ENCODE assay signal across 8 mouse cellular contexts in genomic region chr8:95067582-95067981, GRCm38 (mm10). TPM values are rescaled to one million over a fixed set of nuclear protein-coding genes. Genes with fewer than 3 reads are reported as not detected.
DNase-seq lines count a peak whose midpoint lies in the region; ATAC-seq and TF ChIP-seq lines count a peak whose summit lies in the region.
"Had no signal": no experiment of that assay in that cellular context is flagged by ENCODE, and none has a peak within 500 bp of the region (broad histone marks: within the 10 kb centered on the region; RNA-seq: fewer than 3 reads in every experiment).

No protein-coding gene starts in this region.

- H3K9me3 ChIP-seq in liver, embryonic 12.5 days (replicated peaks) = no peaks in the 10 kb centered on the region
- H3K9me3 ChIP-seq: neural tube, embryonic 13.5 days had no signal

- peak; percentile 40 to 55 for DNase-seq in layer of hippocampus, postnatal 10 days (ENCODE audit: low spot score in 2 of 2)
- no peak for DNase-seq in layer of hippocampus, postnatal 36 days
- peak; percentile 93 for DNase-seq in ES-CJ7 (ENCODE audit: low read depth, low spot score)
- DNase-seq in adrenal gland, adult 18-20 months (ENCODE audit: low spot score in 2 of 2) = peak; percentile 65 to 74

- TF ChIP-seq CTCF in small intestine, adult 2 months (IDR thresholded peaks at IDR 0.05; ENCODE audit: extremely low read depth, insufficient read length, insufficient replicate concordance, low read depth, low read length) = peak; percentile 38; the same call in 1 of the 2 replicates

- no peaks in the 10 kb centered on the region for H3K36me3 ChIP-seq in liver, embryonic 12.5 days
- no peaks in the 10 kb centered on the region for H3K36me3 ChIP-seq in small intestine, adult 2 months (ENCODE audit: control insufficient read depth, insufficient read depth, low read length)
- H3K36me3 ChIP-seq: neural tube, embryonic 13.5 days had no signal

- no peak overlapping the region for H3K9ac ChIP-seq in liver, embryonic 12.5 days
- H3K9ac ChIP-seq: neural tube, embryonic 13.5 days had no signal

- TF ChIP-seq POLR2A in small intestine, adult 2 months (IDR thresholded peaks at IDR 0.05; ENCODE audit: low read depth, low read length) = no peak

- no peak overlapping the region for H3K4me2 ChIP-seq in liver, embryonic 12.5 days
- H3K4me2 ChIP-seq: neural tube, embryonic 13.5 days had no signal

- ATAC-seq in erythroid progenitor cell, adult 5-6 weeks (replicated peaks; ENCODE audit: low FRiP score, poor library complexity, severe bottlenecking) = peak; percentile 66; the same call in 1 of the 2 replicates
- ATAC-seq in liver, embryonic 12.5 days = peak; percentile 49; the same call in 1 of the 2 replicates

- no peaks in the 10 kb centered on the region for H3K27me3 ChIP-seq in liver, embryonic 12.5 days (replicated peaks)
- no peaks in the 10 kb centered on the region for H3K27me3 ChIP-seq in small intestine, adult 2 months (ENCODE audit: control insufficient read depth, insufficient read depth, low read length)
- H3K27me3 ChIP-seq: neural tube, embryonic 13.5 days had no signal

- 0 out of 2 replicates have a peak, but pooled peaks cover 3% of the 10 kb centered on the region for H3K4me1 ChIP-seq in liver, embryonic 12.5 days
- H3K4me1 ChIP-seq in small intestine, adult 2 months (ENCODE audit: control insufficient read depth, insufficient read depth, insufficient read length, low read length) = no peaks in the 10 kb centered on the region
- H3K4me1 ChIP-seq: neural tube, embryonic 13.5 days had no signal

- WGBS in liver, embryonic 12.5 days (ENCODE audit: insufficient replicate concordance) = 36% methylated on average over 3 of the region's 3 CpGs
- 33% methylated on average over 3 of the region's 3 CpGs for WGBS in small intestine, adult 2 months

- no peak overlapping the region for H3K4me3 ChIP-seq in liver, embryonic 12.5 days
- no peak overlapping the region for H3K4me3 ChIP-seq in small intestine, adult 2 months (ENCODE audit: low read depth, low read length)
- H3K4me3 ChIP-seq: neural tube, embryonic 13.5 days had no signal

- H3K27ac ChIP-seq in liver, embryonic 12.5 days = no peak overlapping the region
- no peak overlapping the region for H3K27ac ChIP-seq in small intestine, adult 2 months (ENCODE audit: insufficient read depth, low read depth, low read length)
- H3K27ac ChIP-seq: neural tube, embryonic 13.5 days had no signal

RNA-seq across cellular contexts. Expression of gene Drc7, which starts 12.7 kb away (rescaled TPM):
- 1 to 10 TPM; 1.9 to 3.2 TPM for total RNA-seq in layer of hippocampus, postnatal 10 days (2021)
- total RNA-seq in layer of hippocampus, postnatal 36 days (2021) = 1 to 10 TPM; 1.1 to 2.7 TPM
- not detected for total RNA-seq in adrenal gland, adult 18-20 months (2021)
- total RNA-seq in erythroid progenitor cell, adult 5-6 weeks (2015; ENCODE audit: low replicate concordance) = not detected in 2 replicates
- total RNA-seq in erythroid progenitor cell, adult 5-6 weeks (2017; ENCODE audit: low replicate concordance) = 2.4 and 7.9 TPM in 2 replicates
- polyA plus RNA-seq in liver, embryonic 12.5 days (2016; fragmentation: Nextera tagmentation; extraction: Ambion mirVana) = 0.14 and 0.37 TPM in 2 replicates
- not detected in 2 replicates for polyA plus RNA-seq in small intestine, adult 2 months (2012; rRNA removed)

RNA-seq across cellular contexts. Expression of gene Katnb1, which starts 13.4 kb away (rescaled TPM):
- total RNA-seq in layer of hippocampus, postnatal 10 days (2021) = 10 to 100 TPM; 38.5 to 38.9 TPM
- total RNA-seq in layer of hippocampus, postnatal 36 days (2021) = 10 to 100 TPM; 36.0 to 40.4 TPM
- 10 to 100 TPM; 11.3 to 15.3 TPM for total RNA-seq in adrenal gland, adult 18-20 months (2021)
- total RNA-seq in erythroid progenitor cell, adult 5-6 weeks (2015; ENCODE audit: low replicate concordance) = 8.8 and 10.8 TPM in 2 replicates
- 13.9 and 23.1 TPM in 2 replicates for total RNA-seq in erythroid progenitor cell, adult 5-6 weeks (2017; ENCODE audit: low replicate concordance)
- 17.8 and 18.5 TPM in 2 replicates for polyA plus RNA-seq in liver, embryonic 12.5 days (2016; fragmentation: Nextera tagmentation; extraction: Ambion mirVana)
- polyA plus RNA-seq in small intestine, adult 2 months (2012; rRNA removed) = 7.9 and 17.7 TPM in 2 replicates

RNA-seq across cellular contexts. Expression of gene Adgrg3, which starts 50.1 kb away (rescaled TPM):
- under 1 TPM; 0.20 to 0.48 TPM for total RNA-seq in layer of hippocampus, postnatal 10 days (2021)
- under 1 TPM; 0.17 to 0.66 TPM for total RNA-seq in layer of hippocampus, postnatal 36 days (2021)
- total RNA-seq in adrenal gland, adult 18-20 months (2021) = 1 to 10 TPM; 2.1 to 2.2 TPM
- 10.1 and 12.2 TPM in 2 replicates for total RNA-seq in erythroid progenitor cell, adult 5-6 weeks (2015; ENCODE audit: low replicate concordance)
- 3.5 and 10.3 TPM in 2 replicates for total RNA-seq in erythroid progenitor cell, adult 5-6 weeks (2017; ENCODE audit: low replicate concordance)
- polyA plus RNA-seq in liver, embryonic 12.5 days (2016; fragmentation: Nextera tagmentation; extraction: Ambion mirVana) = 7.9 and 8.7 TPM in 2 replicates
- polyA plus RNA-seq in small intestine, adult 2 months (2012; rRNA removed) = 3.5 and 7.6 TPM in 2 replicates

Comparison
In these comparisons a context has a peak if more than half of its experiments do, and no peak if none do; other contexts are left out.
1. DNase-seq: peak in layer of hippocampus, postnatal 10 days (2 of 2), ES-CJ7 (single experiment) and adrenal gland, adult 18-20 months (2 of 2); none in layer of hippocampus, postnatal 36 days (0 of 2).